Mouse (Mus musculus) left cerebral cortex, postnatal 25 days (tissue): ENCODE measurements around the gene Gadd45a. TPM values are rescaled to one million over a fixed set of nuclear protein-coding genes. Genes with fewer than 3 reads are reported as not detected.

Experiments
- DNase-seq, 2 experiments: peaks; one replicate each; pipeline ENCODE4 v3.0.0; 2022; ENCODE audit warnings: low spot score in 2 of 2, mixed read lengths in 1 of 2
- intact Hi-C: fragments of 180-260 bp; cut with DNase I; formaldehyde crosslinking; loops from one replicate; pipeline ENCODE4 v1.15.1; 2025
- total RNA-seq, 2 experiments: library from RNA; stranded (reverse); gene quantifications; 2 replicates each; pipeline ENCODE4 v1.2.3; 2021

Gadd45a gene
- total RNA-seq, 2 experiments from 2014 or later = 7.4 to 11.0 TPM

GRCm38 (mm10) chr6:66992786-66993185 lies 44.5 kb downstream of the Gadd45a start:
- intact Hi-C loops = no loop called here
- no peak for DNase-seq

- intact Hi-C loops = no loop called here
- no peak for DNase-seq
Observed at GRCm38 (mm10) chr6:66992232-66992631, 45.0 kb downstream of the Gadd45a start.

GRCm38 (mm10) chr6:66989518-66989917 lies 47.7 kb downstream of the Gadd45a start:
- intact Hi-C loops = no loop called here
- no peak for DNase-seq

- no peak for DNase-seq
- intact Hi-C loops = no loop called here
Observed at GRCm38 (mm10) chr6:66989037-66989436, 48.2 kb downstream of the Gadd45a start.

- intact Hi-C loops = no loop called here
Observed at GRCm38 (mm10) chr6:66988363-66988762, 48.9 kb downstream of the Gadd45a start.

GRCm38 (mm10) chr6:66987643-66988042 lies 49.6 kb downstream of the Gadd45a start:
- intact Hi-C loops = no loop called here
- no peak for DNase-seq

More at GRCm38 (mm10) chr6:66988363-66988762, 48.9 kb downstream of the Gadd45a start:
- no peak for DNase-seq

GRCm38 (mm10) chr6:66986063-66986462 lies 51.2 kb downstream of the Gadd45a start:
- intact Hi-C loops = no loop called here
- DNase-seq = no peak

- DNase-seq = no peak
- intact Hi-C loops = no loop called here
Observed at GRCm38 (mm10) chr6:66985500-66985899, 51.8 kb downstream of the Gadd45a start.

Other genes with a start within 250 kb of the Gadd45a start
- not detected for gene Vmn1r39, start 226.8 kb downstream of the Gadd45a start, total RNA-seq
- 10 to 100 TPM; 59.4 to 67.0 TPM for gene Gng12, start 141.1 kb downstream of the Gadd45a start, total RNA-seq
- gene Serbp1, start 200.7 kb upstream of the Gadd45a start, total RNA-seq = 100 to 1,000 TPM; 189 to 207 TPM